Mouse (Mus musculus) limb, embryonic 13.5 days (tissue): ENCODE results near the gene Smarcb1. TPM values are rescaled to one million over a fixed set of nuclear protein-coding genes. Genes with fewer than 3 reads are reported as not detected.

Experiments
- polyA plus RNA-seq: library from polyadenylated mRNA; unstranded; fragments of >200 nt; fragmentation: Nextera tagmentation; extraction: Ambion mirVana; gene quantifications from 2 replicates; pipeline ENCODE4 v1.2.1, GENCODE M21; 2015

The Smarcb1 gene
- polyA plus RNA-seq, 1 experiment from 2014 or later, result 247 TPM

Other genes with a start within 250 kb of the Smarcb1 start
- 30.9 and 32.5 TPM in 2 replicates for gene Cabin1, start 157.3 kb downstream of the Smarcb1 start, polyA plus RNA-seq
- 92.4 and 95.9 TPM in 2 replicates for gene Ddt, start 148.2 kb downstream of the Smarcb1 start, polyA plus RNA-seq
- gene Gm20441, start 140.7 kb downstream of the Smarcb1 start, polyA plus RNA-seq, result 0.86 TPM in 1 of 2 replicates, not detected in the other
- 19.6 and 21.5 TPM in 2 replicates for gene Gstt3, start 140.2 kb downstream of the Smarcb1 start, polyA plus RNA-seq
- 14.9 and 16.3 TPM in 2 replicates for gene Gstt1, start 123.0 kb downstream of the Smarcb1 start, polyA plus RNA-seq
- not detected in 2 replicates for gene Gstt4, start 99.1 kb downstream of the Smarcb1 start, polyA plus RNA-seq
- gene Gstt2, start 84.2 kb downstream of the Smarcb1 start, polyA plus RNA-seq, result 12.7 and 13.8 TPM in 2 replicates
- gene Mif, start 61.4 kb downstream of the Smarcb1 start, polyA plus RNA-seq, result 1,677 and 1,740 TPM in 2 replicates
- gene Derl3, start 28.2 kb downstream of the Smarcb1 start, polyA plus RNA-seq, result 3.4 and 3.7 TPM in 2 replicates
- gene Chchd10, start 11.5 kb upstream of the Smarcb1 start, polyA plus RNA-seq, result 9.8 and 11.5 TPM in 2 replicates
- 194 and 198 TPM in 2 replicates for gene Mmp11, start 14.9 kb upstream of the Smarcb1 start, polyA plus RNA-seq
- 0.15 TPM in 1 of 2 replicates, not detected in the other for gene Gm867, start 19.1 kb upstream of the Smarcb1 start, polyA plus RNA-seq
- gene Vpreb3, start 21.4 kb upstream of the Smarcb1 start, polyA plus RNA-seq, result 0.33 and 0.66 TPM in 2 replicates
- 0.11 TPM in 1 of 2 replicates, not detected in the other for gene Gm5134, start 32.9 kb upstream of the Smarcb1 start, polyA plus RNA-seq
- gene Zfp280b, start 111.0 kb upstream of the Smarcb1 start, polyA plus RNA-seq, result 22.1 and 22.5 TPM in 2 replicates
- gene Slc5a4b, start 189.3 kb upstream of the Smarcb1 start, polyA plus RNA-seq, result not detected in 2 replicates
- not detected in 2 replicates for gene Slc5a4a, start 225.8 kb upstream of the Smarcb1 start, polyA plus RNA-seq